Mouse (Mus musculus): ENCODE results near the gene Abhd6. TPM values are rescaled to one million over a fixed set of nuclear protein-coding genes. Genes with fewer than 3 reads are reported as not detected.
A peak's percentile ranks its signal among the peaks of the same experiment; 100 is the strongest.
"Not testable (repeated sequence)": the region's sequence is repeated elsewhere in the genome, so short reads cannot be mapped to it uniquely, and the experiment has no call there.

Abhd6 gene
- total RNA-seq, 2 experiments from 2014 or later, result 8.0 TPM

- intact Hi-C loops (cut with DNase I), result loop anchor here (1.0 kb wide), 2 partner anchors 30 to 177 kb away; partner anchors contain the start of gene Flnb
- peak; percentile 61 to 76 for DNase-seq
Measured at GRCm38 (mm10) chr14:7994271-7994767, 8.4 kb upstream of the Abhd6 start, which contains the start of gene Dnase1l3. Gene Dnase1l3 (minus strand): TSS chr14:7994573.

DNA sequence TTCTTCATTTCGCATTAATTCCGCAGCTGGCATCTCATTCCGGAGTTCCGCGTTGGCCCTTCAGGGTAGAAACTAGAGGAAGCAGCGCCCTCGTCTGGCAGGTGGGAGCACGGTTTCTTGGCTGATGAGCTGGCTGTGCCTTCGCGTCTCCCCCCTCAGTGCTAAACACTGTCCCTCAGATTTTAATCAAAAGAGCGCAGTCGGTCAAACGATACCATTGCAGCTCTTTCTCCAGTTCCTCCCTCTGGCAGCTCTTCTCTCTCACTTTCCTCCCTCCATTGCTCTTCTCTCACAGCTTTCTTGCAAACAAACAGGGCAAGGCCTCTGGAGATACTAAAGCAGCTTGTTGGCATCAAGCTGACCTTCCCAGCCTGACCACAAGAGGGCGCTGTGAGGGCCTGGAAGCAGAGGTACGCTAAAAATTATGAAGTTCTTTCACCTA lies 5.4 kb upstream of the Abhd6 start:
- intact Hi-C loops (cut with DNase I), result loop anchor here (2.0 kb wide), 1 partner anchor 48 kb away; no protein-coding TSS in a partner anchor

DNA sequence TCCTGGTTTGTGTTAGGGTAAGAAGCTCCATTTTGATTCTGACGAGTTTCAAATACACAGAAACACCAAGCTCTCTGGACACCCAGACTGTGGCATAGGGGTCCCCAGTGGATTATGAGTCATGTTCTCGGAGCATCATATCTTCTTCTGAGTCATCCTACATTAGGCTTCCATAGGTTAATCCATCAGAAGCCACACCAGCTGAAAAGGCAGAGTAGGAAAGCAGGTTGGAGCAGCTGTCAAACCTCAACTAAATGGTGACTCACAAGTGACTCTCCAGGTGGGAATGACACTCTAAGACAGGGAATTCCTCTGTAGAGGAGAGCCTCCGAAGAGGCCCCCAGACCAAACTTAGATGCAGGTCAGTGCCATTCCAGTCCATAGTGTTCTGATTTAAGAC lies 3.7 kb upstream of the Abhd6 start:
- DNase-seq, result no peak
- intact Hi-C loops (cut with DNase I), result no loop called here

More for the DNA sequence above, 5.4 kb upstream of the Abhd6 start:
- peak; percentile 90 to 94 for DNase-seq

GRCm38 (mm10) chr14:7999435-7999834 lies 3.3 kb upstream of the Abhd6 start:
- intact Hi-C loops (cut with DNase I), result no loop called here
- no peak for DNase-seq

DNA sequence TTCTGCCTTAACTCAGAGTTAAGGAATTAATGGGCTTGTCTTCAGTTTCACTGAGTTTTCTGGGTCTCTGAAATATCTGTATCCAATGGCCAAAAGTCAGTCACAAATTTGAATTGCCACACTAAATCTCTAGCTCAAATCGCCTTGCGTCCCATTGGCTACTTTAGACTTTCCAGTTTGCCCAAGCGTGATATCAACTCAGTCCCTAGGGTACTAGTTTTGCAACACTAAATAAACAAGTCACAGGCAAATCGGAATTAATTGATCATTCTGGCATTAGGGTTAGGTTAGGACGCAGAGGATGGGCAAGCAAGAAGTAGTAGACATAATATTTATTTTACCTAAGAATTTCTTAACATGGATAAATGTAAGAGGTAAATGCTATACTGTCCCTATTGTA lies 2.5 kb upstream of the Abhd6 start:
- DNase-seq, result no peak
- intact Hi-C loops (cut with DNase I), result no loop called here

GRCm38 (mm10) chr14:8000831-8001685 lies 1.6 kb upstream of the Abhd6 start:
- intact Hi-C loops (cut with DNase I), result loop anchor here (1.0 kb wide), 1 partner anchor 42 kb away; no protein-coding TSS in a partner anchor
- no peak for DNase-seq

GRCm38 (mm10) chr14:8003093-8003670 lies 480 bp downstream of the Abhd6 start:
- peak in 1 of 2 experiments; percentile 62 for DNase-seq
- intact Hi-C loops (cut with DNase I), result no loop called here

- DNase-seq, result no peak
- intact Hi-C loops (cut with DNase I), result no loop called here
Measured at GRCm38 (mm10) chr14:8003727-8004670, 1.3 kb downstream of the Abhd6 start.

- intact Hi-C loops (cut with DNase I); DNase-seq: not testable (repeated sequence)
Measured at GRCm38 (mm10) chr14:8006061-8006460, 3.4 kb downstream of the Abhd6 start.

GRCm38 (mm10) chr14:8007084-8007483 lies 4.4 kb downstream of the Abhd6 start:
- intact Hi-C loops (cut with DNase I), result no loop called here
- DNase-seq, result no peak

DNA sequence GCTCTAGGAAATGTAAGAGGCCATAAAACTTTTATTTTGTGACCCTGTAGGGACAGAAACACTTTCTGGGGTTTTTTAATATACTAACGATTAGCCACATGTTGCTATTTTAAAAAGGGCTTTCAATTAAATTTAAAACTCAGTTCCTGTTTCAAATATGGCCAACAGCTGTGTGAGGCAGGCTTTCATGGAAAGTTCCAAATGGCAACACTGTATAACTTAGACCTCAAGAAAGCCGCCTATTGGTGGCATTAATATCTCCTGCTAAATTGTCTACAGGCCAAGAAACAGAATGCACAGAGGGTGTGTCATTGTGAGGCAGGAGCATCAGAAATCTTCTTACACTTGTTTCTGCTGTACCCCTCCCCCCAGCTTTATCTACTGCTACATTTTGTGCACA lies 4.8 kb downstream of the Abhd6 start:
- no peak for DNase-seq
- intact Hi-C loops (cut with DNase I), result no loop called here

GRCm38 (mm10) chr14:8007923-8008322 lies 5.2 kb downstream of the Abhd6 start:
- intact Hi-C loops (cut with DNase I), result no loop called here
- no peak for DNase-seq

GRCm38 (mm10) chr14:8011297-8011696 lies 8.6 kb downstream of the Abhd6 start:
- intact Hi-C loops (cut with DNase I), result no loop called here
- no peak for DNase-seq

DNA sequence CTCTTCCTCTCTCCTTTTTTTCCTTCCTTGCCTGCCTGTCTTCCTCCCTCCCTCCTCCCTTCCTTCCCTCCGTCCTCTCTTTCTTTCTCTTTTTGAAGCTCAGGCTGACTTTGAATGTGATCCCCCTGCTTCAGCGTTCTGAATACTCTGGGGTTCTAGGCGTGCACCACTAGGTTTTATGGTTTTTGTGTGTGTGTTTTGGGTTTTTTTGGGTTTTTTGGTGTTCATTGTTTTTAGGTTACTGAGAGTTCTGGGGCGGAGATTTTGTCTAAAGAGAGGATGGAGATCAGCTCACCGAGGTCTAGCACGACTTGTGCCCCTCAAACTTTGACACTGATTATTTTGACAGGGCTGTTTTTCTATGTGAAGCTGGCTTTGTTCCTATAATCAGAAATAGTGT lies 9.2 kb downstream of the Abhd6 start:
- DNase-seq, result no peak
- intact Hi-C loops (cut with DNase I), result no loop called here

DNA sequence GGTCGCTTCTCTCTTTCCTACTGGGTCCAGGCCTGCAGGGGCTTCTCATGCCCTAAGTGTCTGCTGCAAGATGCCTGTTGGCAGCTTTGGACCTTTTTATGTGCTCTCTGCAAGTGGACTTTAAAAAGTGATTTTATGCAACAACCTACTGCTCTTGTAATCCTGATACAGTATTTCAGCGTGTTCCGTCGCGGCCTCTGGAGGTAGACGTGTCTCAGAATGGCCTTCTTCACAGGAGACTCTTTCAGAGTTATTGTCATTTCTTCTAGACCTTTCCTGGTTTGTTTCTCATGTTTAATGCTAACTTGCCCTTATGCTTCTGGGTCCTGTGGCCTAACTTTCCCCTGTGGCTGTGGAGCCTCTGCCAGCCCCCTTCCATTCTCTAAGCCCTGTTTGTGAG lies 13.1 kb downstream of the Abhd6 start:
- intact Hi-C loops (cut with DNase I), result loop anchor here (2.0 kb wide), 1 partner anchor 21 kb away; no protein-coding TSS in a partner anchor
- no peak for DNase-seq

DNA sequence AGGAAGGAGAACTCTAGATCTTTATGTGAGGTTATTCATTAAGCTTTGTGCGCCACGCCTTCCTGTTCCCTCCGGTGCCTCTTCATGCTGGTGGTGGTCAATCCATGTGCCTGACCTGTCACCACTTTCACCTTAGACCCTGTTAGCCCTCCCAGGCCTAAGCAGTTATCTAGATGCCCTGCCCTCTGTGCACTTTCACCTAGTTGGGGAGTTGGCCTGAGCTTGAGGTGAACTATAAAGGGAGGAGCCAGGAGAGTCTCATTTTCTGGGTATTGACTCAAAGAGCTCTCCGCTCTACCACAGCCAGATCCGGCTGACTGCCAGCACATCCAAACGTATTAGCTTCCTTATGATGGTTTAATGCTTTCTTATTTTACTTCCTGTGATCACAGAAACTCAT lies 13.6 kb downstream of the Abhd6 start:
- DNase-seq, result no peak
- intact Hi-C loops (cut with DNase I), result no loop called here

DNA sequence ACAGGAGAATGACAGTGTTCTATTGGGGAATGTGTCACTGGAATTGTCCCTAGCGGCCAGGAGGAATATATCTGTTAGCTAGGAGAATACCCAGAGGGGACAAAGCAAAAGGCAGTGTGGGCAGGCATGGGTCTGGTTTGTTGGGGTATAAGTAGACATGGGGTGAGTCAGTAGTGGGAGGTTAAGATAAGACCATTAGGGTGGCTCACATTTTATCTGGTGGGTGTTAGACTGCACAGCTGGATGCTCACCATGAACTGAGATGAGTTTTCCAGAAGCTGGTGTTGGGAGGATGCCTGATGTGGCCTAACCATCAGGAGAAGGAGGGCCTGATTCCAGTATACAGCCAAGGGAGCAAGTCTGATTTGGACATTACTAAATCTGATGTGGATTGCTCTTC lies 14.2 kb downstream of the Abhd6 start:
- intact Hi-C loops (cut with DNase I), result no loop called here

GRCm38 (mm10) chr14:8020011-8020410 lies 17.3 kb downstream of the Abhd6 start:
- intact Hi-C loops (cut with DNase I), result no loop called here
- no peak for DNase-seq

More for the DNA sequence above, 14.2 kb downstream of the Abhd6 start:
- no peak for DNase-seq

DNA sequence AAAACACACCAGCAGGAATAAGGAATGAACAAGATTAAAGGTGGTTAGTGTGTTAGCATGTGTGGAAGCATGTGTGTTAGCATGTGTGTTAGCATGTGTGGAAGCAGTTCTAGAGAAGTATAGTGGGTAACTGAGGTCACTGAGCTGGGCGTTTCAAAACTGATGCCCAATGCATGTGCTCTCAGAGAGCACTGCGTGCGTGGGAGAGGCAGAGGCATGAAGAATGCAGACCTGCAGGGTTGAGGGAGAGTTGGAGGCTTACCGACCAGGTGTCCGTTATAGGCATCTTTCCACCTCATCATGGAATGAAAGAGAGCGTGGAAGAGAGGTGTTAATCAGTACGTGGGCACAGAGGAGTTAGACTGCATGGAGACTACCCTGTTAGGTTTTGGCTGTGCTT lies 17.8 kb downstream of the Abhd6 start:
- DNase-seq, result no peak

GRCm38 (mm10) chr14:8024469-8024868 lies 21.8 kb downstream of the Abhd6 start:
- DNase-seq, result no peak
- intact Hi-C loops (cut with DNase I), result no loop called here

More for the DNA sequence above, 17.8 kb downstream of the Abhd6 start:
- intact Hi-C loops (cut with DNase I), result no loop called here

Data from heart, postnatal 10 days (tissue).